Mouse (Mus musculus): ENCODE measurements at regions not wholly inside any gene's neighbourhood (a gene's known extent, or its start where the extent isn't known, plus 50 kb on each side); places are given as distances from the start of the nearest gene placed in this dataset.

DNA sequence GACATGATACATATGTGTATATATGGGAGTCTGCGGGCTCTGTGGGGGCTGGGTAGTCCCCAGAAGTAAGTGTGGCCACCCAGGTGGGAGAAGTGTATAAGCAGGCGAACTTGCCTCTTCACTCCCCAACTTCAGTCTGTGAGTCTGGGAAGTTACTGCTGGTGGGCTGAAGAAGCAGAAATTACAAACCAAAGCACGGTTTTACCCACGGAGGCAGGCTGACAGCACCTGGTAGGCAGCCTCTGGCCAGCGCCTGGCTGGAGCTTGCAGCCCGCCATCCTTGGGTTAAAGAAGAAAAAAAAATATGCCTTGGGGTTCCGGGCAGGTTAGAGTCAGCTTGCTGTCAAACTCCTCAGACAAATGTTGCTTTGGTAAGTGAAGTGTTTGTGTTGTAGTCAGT lies 131.9 kb upstream of the Ubr2 start:
- DNase-seq (ENCODE audit: low spot score in 2 of 2), result no peak

- peak in 1 of 2 experiments; percentile 48 for DNase-seq (ENCODE audit: low spot score in 2 of 2)
Measured at GRCm38 (mm10) chr17:47141843-47142215, 131.5 kb upstream of the Ubr2 start.

DNA sequence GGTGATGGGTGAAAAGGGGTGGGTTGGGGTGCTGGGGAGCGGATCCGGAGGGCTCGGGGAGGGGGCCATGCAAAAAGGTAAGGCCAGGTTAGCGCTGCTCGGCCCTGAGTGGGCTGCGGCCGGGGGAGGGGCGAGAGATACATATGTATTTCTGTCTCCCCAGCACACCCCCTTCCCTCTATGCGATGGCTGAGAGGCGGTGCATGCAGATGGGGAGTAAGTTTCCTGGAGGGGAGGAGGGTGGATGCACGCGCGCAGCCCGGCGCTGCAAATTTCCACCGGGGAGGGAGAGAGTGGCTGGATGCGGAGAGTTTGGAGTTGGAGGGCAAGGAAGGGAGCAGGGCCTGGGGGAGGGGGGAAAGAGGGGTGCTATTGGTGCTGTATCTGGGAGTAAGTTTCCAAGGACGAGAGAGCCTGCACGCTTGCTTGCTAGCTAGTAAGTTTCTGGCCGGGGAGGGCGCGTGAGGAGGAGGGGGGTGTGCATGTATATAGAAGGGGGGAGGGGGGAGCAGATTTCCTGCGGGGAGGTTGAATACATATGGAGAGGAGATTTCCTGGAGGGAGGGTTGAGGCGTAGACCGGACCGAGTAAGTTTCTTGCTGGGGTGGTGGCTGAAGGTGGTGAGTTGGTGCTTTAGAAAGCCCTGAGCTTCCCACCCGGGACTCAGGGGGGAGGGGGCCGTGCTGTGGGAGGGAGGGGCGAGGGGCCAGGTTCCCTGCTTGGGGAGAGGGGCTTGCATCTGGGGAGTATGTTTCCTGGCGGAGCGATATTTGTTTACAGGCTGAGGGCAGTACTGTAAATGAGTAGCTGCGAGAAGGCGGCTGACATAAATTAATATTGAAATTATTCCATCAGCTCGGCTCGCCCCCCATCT lies 130.8 kb upstream of the Ubr2 start:
- DNase-seq (ENCODE audit: low spot score in 2 of 2), result peak; percentile 72 to 74

GRCm38 (mm10) chr17:47140241-47140968 lies 130.0 kb upstream of the Ubr2 start:
- DNase-seq (ENCODE audit: low spot score in 2 of 2), result peak; percentile 59 to 68

GRCm38 (mm10) chr17:47139730-47140231 lies 129.4 kb upstream of the Ubr2 start:
- peak; percentile 90 to 95 for DNase-seq (ENCODE audit: low spot score in 2 of 2)

GRCm38 (mm10) chr17:47139171-47139617 lies 128.8 kb upstream of the Ubr2 start:
- peak in 1 of 2 experiments; percentile 41 for DNase-seq (ENCODE audit: low spot score in 2 of 2)

- DNase-seq (ENCODE audit: low spot score in 2 of 2), result no peak
Measured at GRCm38 (mm10) chr17:47138174-47138573, 127.8 kb upstream of the Ubr2 start.

DNA sequence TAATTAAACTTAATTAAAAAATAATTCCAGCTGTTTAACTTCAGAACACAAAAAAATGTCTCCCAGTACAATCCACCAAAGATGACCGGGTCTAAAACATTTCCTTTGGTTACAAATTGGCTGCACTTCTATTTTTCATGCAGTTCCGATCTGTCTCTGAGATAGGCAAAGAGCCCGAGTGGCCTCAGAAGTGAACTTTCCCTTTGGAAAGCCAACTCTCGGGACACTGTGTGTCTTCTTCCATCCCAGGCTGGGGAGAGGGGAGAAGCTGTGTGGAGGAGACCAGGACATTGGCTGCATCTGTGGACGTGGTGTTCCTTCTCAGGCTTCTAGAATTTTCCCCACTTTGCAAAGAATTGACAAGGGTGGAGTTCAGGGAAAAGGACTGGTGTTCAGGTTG lies 125.0 kb upstream of the Ubr2 start:
- DNase-seq (ENCODE audit: low spot score in 2 of 2), result no peak

GRCm38 (mm10) chr17:47133785-47134184 lies 123.4 kb upstream of the Ubr2 start:
- no peak for DNase-seq (ENCODE audit: low spot score in 2 of 2)

DNA sequence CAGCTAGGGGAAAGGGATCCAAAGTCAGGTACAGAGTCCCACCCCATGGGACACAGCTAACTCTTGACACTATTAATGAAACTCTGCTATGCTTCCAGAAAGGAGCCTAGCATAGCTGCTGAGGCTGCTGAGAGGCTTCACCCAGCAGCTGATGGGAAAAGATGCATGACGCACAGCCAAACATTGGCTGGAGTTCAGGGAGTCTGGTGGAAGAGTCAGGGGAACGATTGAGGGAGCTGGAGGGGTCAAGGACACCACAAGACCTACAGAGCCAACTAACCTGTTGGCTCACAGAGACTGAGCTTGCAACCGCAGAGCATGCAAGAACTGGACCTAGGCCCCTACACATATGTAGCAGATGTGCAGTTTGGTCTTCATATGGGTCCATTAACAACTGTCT lies 117.2 kb upstream of the Ubr2 start:
- no peak for DNase-seq (ENCODE audit: low spot score in 2 of 2)

- DNase-seq (ENCODE audit: low spot score in 2 of 2), result no peak
Measured at GRCm38 (mm10) chr17:47123576-47123975, 113.2 kb upstream of the Ubr2 start.

DNA sequence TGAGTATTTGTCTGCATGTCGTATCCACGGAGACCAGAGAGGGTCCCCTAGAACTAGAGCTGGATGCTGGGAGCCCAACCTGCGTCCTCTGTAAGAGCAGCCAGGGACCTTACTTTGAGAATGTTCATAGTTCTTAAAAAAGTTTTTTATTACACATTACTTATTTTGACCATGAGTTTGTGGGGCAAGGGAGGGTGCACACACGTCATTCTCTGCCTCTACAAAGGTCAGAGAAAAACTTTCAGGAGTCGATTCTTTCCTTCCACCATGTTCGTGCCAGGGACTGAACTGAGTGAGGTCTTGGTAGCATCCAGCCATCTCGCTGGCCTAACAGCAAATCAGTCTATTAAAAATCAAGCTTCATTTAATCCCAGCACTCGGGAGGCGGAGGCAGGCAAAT lies 111.9 kb upstream of the Ubr2 start:
- DNase-seq (ENCODE audit: low spot score in 2 of 2), result no peak

GRCm38 (mm10) chr17:47118010-47118409 lies 107.7 kb upstream of the Ubr2 start:
- no peak for DNase-seq (ENCODE audit: low spot score in 2 of 2)

DNA sequence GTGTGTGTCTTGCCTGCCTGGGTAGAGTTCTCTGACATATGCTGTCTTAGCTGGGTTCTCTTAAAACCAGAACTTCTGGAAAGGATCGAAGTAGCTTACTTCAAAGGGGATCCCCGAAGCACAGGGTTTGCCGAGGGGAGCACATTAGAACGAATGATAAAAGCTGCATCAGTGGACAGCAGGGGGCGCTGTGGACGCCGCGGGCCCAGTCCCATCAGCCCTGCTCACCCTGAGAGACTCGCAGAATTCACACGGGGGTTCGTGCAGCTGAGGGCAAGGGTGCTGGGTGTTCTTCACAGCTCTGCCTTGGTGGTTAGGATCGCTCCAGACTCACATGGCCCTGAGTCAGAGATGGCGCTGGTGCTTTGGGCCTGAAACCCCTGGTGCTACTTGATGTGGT lies 105.4 kb upstream of the Ubr2 start:
- no peak for DNase-seq (ENCODE audit: low spot score in 2 of 2)

- no peak for DNase-seq (ENCODE audit: low spot score in 2 of 2)
Measured at GRCm38 (mm10) chr17:47115141-47115540, 104.8 kb upstream of the Ubr2 start.

DNA sequence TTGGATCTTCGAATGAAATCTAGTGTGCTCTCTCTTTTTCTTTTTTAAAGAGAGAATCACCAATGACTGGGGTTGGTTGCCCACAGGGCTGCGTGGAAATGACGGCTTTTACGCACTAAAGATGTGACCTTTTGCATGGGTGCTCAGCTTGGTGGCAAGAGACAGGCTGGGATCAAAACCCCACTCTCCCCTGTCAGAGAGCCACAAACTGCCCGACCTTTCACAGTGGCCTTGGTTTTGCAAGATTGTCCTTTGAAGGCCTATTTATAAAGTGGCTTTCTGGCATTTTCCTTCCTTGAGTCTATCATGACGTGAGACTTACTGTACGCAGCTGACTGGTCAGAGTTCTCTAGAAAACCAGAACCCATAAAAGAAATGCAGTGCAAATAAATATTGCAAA lies 104.4 kb upstream of the Ubr2 start:
- no peak for DNase-seq (ENCODE audit: low spot score in 2 of 2)

GRCm38 (mm10) chr17:47112556-47113225 lies 102.3 kb upstream of the Ubr2 start:
- no peak for DNase-seq (ENCODE audit: low spot score in 2 of 2)

GRCm38 (mm10) chr17:47110836-47111235 lies 100.5 kb upstream of the Ubr2 start:
- no peak for DNase-seq (ENCODE audit: low spot score in 2 of 2)

DNA sequence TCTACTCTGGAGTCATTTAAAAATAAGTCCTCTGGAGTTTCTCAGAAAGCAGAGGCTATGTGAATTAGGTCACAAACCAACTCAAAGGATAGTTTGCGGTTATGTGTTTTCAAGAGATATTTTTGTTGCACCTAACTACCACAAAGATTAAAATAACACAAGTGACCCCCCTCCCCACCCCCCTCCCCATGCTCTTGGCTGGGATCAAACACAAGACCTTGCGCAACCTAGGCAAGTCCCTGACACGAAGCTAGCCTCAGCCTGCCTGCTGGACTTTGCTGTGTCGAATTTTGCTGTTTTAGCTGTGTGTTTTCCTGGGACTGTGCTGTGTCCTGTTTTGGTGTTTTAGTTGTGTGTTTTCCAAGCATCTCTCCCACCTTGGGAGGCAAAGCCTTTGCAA lies 94.0 kb upstream of the Ubr2 start:
- no peak for DNase-seq (ENCODE audit: low spot score in 2 of 2)

DNA sequence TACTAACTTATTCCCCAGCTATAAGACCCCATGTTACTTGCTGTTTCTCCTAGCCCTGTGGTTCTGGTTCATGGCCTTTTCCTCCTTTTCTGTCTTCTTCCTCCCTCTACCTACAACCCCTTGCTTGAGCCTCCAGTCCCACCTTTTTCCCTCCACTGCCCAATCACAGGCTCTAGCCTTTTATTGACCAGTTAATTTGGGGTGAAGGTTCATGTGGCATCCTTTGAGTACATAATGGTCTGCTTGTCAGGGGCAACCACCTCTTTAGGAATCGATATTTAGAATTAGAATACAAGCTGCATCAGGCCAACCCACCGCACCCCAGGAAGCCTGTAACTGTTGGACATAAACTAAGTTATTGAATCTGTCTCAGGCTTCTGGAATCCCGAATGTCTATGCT lies 84.8 kb upstream of the Ubr2 start:
- no peak for DNase-seq (ENCODE audit: low spot score in 2 of 2)

DNA sequence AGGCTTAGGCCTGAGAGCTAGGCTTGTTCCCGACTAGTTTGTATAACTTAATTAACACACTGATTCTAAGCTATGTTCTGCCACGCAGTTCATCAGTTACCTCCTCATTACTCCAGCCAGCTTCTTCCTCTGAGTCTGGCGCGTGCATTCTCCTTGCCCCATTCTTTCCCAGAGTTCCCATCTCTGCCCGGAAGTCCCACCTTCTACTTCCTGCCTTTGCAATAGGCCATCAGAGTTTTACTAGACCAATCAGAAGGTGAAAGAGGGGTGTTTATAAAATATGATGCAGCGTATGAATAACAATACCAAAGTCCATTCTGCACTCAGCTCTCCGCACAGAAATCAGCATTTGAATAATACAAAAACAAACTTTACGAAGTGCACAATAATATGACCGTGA lies 81.7 kb upstream of the Ubr2 start:
- no peak for DNase-seq (ENCODE audit: low spot score in 2 of 2)

DNA sequence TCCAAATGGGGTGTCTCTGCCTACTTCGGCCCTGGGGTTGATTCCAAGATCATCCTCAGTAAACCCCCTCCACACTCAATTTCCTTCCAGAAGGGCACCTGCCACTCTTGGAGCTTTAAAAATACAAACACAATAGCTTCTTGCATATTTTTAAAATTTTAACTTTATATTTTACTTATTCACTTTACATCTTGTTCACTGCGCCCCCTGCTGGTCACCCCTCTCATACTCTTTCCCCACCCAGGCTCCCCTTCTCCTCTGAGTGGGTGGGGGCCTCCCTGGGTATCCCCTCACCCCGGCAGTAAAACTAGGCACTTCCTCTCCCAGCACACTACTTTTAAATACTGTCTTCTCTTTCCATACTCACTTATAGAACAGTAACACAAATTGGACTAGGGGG lies 79.4 kb upstream of the Ubr2 start:
- DNase-seq (ENCODE audit: low spot score in 2 of 2), result no peak
